ENCODE assay signal across 11 mouse cellular contexts in the genomic region with DNA sequence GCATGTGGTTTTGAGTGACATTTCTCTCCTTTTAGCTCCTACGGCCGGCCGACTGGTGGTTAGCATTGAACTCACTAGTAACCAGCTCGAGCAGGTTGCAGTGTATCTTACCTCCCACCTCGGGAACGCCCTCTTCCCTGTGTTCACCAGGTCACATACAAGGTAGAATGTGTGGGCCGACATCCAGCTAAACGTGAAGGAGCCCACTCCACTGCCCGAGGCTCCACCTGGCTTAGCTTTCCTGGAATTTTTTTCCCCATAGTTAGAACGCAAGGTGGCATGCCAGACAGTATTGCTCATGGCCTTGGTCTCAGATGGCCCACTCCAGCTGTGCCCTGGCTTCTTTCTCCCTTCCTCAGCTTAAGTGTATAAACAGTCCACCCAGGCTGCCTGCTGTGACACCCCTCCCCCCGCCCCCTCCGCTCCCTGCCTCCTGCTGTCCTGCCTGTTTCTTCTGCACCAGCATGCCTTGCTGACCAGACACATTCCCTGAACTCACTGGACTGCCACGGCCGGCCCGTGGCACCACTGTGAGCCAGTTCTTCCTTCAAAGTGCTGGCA. TPM values are rescaled to one million over a fixed set of nuclear protein-coding genes. Genes with fewer than 3 reads are reported as not detected.
DNase-seq lines count a peak whose midpoint lies in the region; ATAC-seq and TF ChIP-seq lines count a peak whose summit lies in the region.
"Had no signal": no experiment of that assay in that cellular context is flagged by ENCODE, and none has a peak within 500 bp of the region (broad histone marks: within the 10 kb centered on the region; RNA-seq: fewer than 3 reads in every experiment).

No protein-coding gene starts in this region.

- H3K27me3 ChIP-seq in hindbrain, embryonic 16.5 days (replicated peaks; ENCODE audit: control insufficient read depth, insufficient read depth, low read length) = no peaks in the 10 kb centered on the region
- no peaks in the 10 kb centered on the region for H3K27me3 ChIP-seq in hindbrain, embryonic 14.5 days (ENCODE audit: control insufficient read depth, insufficient read depth, low read length)
- H3K27me3 ChIP-seq in Patski = no peaks in the 10 kb centered on the region
- no peaks in the 10 kb centered on the region for H3K27me3 ChIP-seq in kidney, embryonic 15.5 days
- H3K27me3 ChIP-seq: limb, embryonic 13.5 days had no signal

- no peaks in the 10 kb centered on the region for H3K9me3 ChIP-seq in hindbrain, embryonic 16.5 days (ENCODE audit: control insufficient read depth, low read length)
- no peaks in the 10 kb centered on the region for H3K9me3 ChIP-seq in hindbrain, embryonic 14.5 days (ENCODE audit: control insufficient read depth, low read length)
- no peaks in the 10 kb centered on the region for H3K9me3 ChIP-seq in kidney, embryonic 15.5 days (replicated peaks)
- H3K9me3 ChIP-seq: limb, embryonic 13.5 days had no signal

- TF ChIP-seq CTCF in Patski (IDR thresholded peaks at IDR 0.05) = no peak

- no peak overlapping the region for H3K4me3 ChIP-seq in hindbrain, embryonic 16.5 days (ENCODE audit: low read length)
- H3K4me3 ChIP-seq in hindbrain, embryonic 14.5 days (replicated peaks; ENCODE audit: low read length) = no peak overlapping the region
- H3K4me3 ChIP-seq in kidney, embryonic 15.5 days (replicated peaks) = no peak overlapping the region
- H3K4me3 ChIP-seq: limb, embryonic 13.5 days had no signal

- 52% methylated on average over 15 of the region's 15 CpGs for WGBS in hindbrain, embryonic 16.5 days
- 54% methylated on average over 15 of the region's 15 CpGs for WGBS in hindbrain, embryonic 14.5 days
- WGBS in kidney, embryonic 15.5 days = 40% methylated on average over 15 of the region's 15 CpGs

- CTCF ChIA-PET in Patski (lab: Charles Lee) = interaction anchor here (0.6 to 1.9 kb wide), 4 partner anchors 31 to 65 kb away, joined by 3 to 5 read pairs (median 4); no protein-coding TSS in a partner anchor

- in situ Hi-C loops in Patski (cut with MboI; ENCODE audit: low pct_unique_long_range_greater_than_20kb) = no loop called here

- no peaks in the 10 kb centered on the region for H3K36me3 ChIP-seq in hindbrain, embryonic 16.5 days (ENCODE audit: control insufficient read depth, insufficient read depth, low read length)
- no peaks in the 10 kb centered on the region for H3K36me3 ChIP-seq in hindbrain, embryonic 14.5 days (replicated peaks; ENCODE audit: control insufficient read depth, insufficient read depth)
- no peaks in the 10 kb centered on the region for H3K36me3 ChIP-seq in kidney, embryonic 15.5 days
- H3K36me3 ChIP-seq: G1E; limb, embryonic 13.5 days had no signal

- 0 out of 2 replicates have a peak, but pooled peaks have one; percentile 15 for ATAC-seq in hindbrain, embryonic 16.5 days
- ATAC-seq in hindbrain, embryonic 14.5 days (ENCODE audit: low FRiP score) = no peak
- peak; percentile 91 for ATAC-seq in Patski
- ATAC-seq in kidney, embryonic 15.5 days (replicated peaks; ENCODE audit: low FRiP score) = peak; percentile 94

- H3K4me2 ChIP-seq in hindbrain, embryonic 16.5 days (ENCODE audit: low read length) = no peak overlapping the region
- H3K4me2 ChIP-seq in hindbrain, embryonic 14.5 days (replicated peaks) = no peak overlapping the region
- peak overlapping the region; percentile 31; the same call in 1 of the 2 replicates for H3K4me2 ChIP-seq in kidney, embryonic 15.5 days
- H3K4me2 ChIP-seq: limb, embryonic 13.5 days had no signal

- POLR2A ChIA-PET in Patski (lab: Charles Lee) = interaction anchor here (0.6 to 0.8 kb wide), 2 partner anchors 22 to 71 kb away, joined by 3 to 5 read pairs; no protein-coding TSS in a partner anchor

- no peak overlapping the region for H3K27ac ChIP-seq in hindbrain, embryonic 16.5 days (ENCODE audit: low read depth, low read length)
- H3K27ac ChIP-seq in hindbrain, embryonic 14.5 days = no peak overlapping the region
- peak overlapping the region; percentile 90 for H3K27ac ChIP-seq in kidney, embryonic 15.5 days
- H3K27ac ChIP-seq: limb, embryonic 13.5 days had no signal

- intact Hi-C loops in gastrocnemius, postnatal 14 days (cut with DNase I; ENCODE audit: low total_unique reads) = no loop called here

- H3K4me1 ChIP-seq in hindbrain, embryonic 16.5 days (ENCODE audit: control insufficient read depth, insufficient read depth, low read depth, low read length) = peaks cover 4% of the 10 kb centered on the region; the same call in 1 of the 2 replicates
- peaks cover 13% of the 10 kb centered on the region; the same call in 1 of the 2 replicates for H3K4me1 ChIP-seq in hindbrain, embryonic 14.5 days (replicated peaks; ENCODE audit: control insufficient read depth, insufficient read depth, low read length)
- H3K4me1 ChIP-seq in kidney, embryonic 15.5 days = peaks cover 33% of the 10 kb centered on the region

- no peak for DNase-seq in hindbrain, embryonic 14.5 days (ENCODE audit: low spot score)
- DNase-seq in Patski (ENCODE audit: low read depth, low spot score) = peak; percentile 55
- DNase-seq in lung, postnatal 25 days (ENCODE audit: low spot score) = peak; percentile 22
- DNase-seq in gastrocnemius, postnatal 14 days = no peak
- no peak for DNase-seq in right cerebral cortex, postnatal 4 days
- DNase-seq: adrenal gland, postnatal 10 days; right cerebral cortex, postnatal 25 days had no signal

- no peak overlapping the region for H3K9ac ChIP-seq in hindbrain, embryonic 16.5 days (ENCODE audit: low read depth, low read length)
- H3K9ac ChIP-seq in hindbrain, embryonic 14.5 days = no peak overlapping the region
- no peak overlapping the region for H3K9ac ChIP-seq in kidney, embryonic 15.5 days
- H3K9ac ChIP-seq: limb, embryonic 13.5 days had no signal

RNA-seq across cellular contexts. Expression of a gene that starts 33.7 kb away (rescaled TPM):
- 16.5 and 19.0 TPM in 2 replicates for polyA plus RNA-seq in hindbrain, embryonic 16.5 days (2015; fragmentation: Nextera tagmentation; extraction: Ambion mirVana)
- 15.3 and 19.7 TPM in 2 replicates for polyA plus RNA-seq in hindbrain, embryonic 14.5 days (2014; fragmentation: Nextera tagmentation; extraction: Ambion mirVana)
- 110 TPM for polyA plus RNA-seq in Patski (2021)
- 15.9 and 16.1 TPM in 2 replicates for polyA plus RNA-seq in kidney, embryonic 15.5 days (2015; fragmentation: Nextera tagmentation; extraction: Ambion mirVana)
- 100 to 1,000 TPM in 1 of 2 experiments, 10 to 100 TPM in 1; 90.8 to 157 TPM for total RNA-seq in gastrocnemius, postnatal 14 days (2021)
- polyA plus RNA-seq: G1E had no signal

Comparison
In these comparisons a context has a peak if more than half of its experiments do, and no peak if none do; other contexts are left out.
1. DNase-seq: peak in Patski (single experiment) and lung, postnatal 25 days (single experiment); none in hindbrain, embryonic 14.5 days (single experiment), gastrocnemius, postnatal 14 days (single experiment) and right cerebral cortex, postnatal 4 days (single experiment).